Mouse (Mus musculus) forebrain, embryonic 11.5 days (tissue): ENCODE measurements around the gene Cxcl16. TPM values are rescaled to one million over a fixed set of nuclear protein-coding genes. Genes with fewer than 3 reads are reported as not detected.

Source experiments
- ATAC-seq: fragments of 200-750 bp; cut with Nextera tagmentation; replicated peaks from 2 replicates; pipeline ENCODE4 v1.8.0; 2017; ENCODE audit warnings: moderate TSS enrichment; ENCODE audit not compliant: low FRiP score
- DNase-seq: peaks from one replicate; pipeline ENCODE4 v3.0.0-alpha.2; 2017; ENCODE audit warnings: low spot score
- H3K27ac ChIP-seq: fragments of 300-500 bp; sonication (generic); 2 replicates; pipeline ENCODE4 v1.5.1; 2014; ENCODE audit warnings: low read depth, low read length
- H3K27me3 ChIP-seq: fragments of 300-500 bp; sonication (generic); 2 replicates; pipeline ENCODE4 v1.6.1; 2014; ENCODE audit warnings: mild to moderate bottlenecking, low read length, mixed read lengths; ENCODE audit not compliant: control insufficient read depth, insufficient read depth
- H3K36me3 ChIP-seq: fragments of 300-500 bp; sonication (generic); 2 replicates; pipeline ENCODE4 v1.6.1; 2014; ENCODE audit warnings: mild to moderate bottlenecking, low read length, moderate library complexity, mixed read lengths; ENCODE audit not compliant: control insufficient read depth, insufficient read depth
- H3K4me1 ChIP-seq: fragments of 300-500 bp; sonication (generic); replicated peaks from 2 replicates; pipeline ENCODE4 v1.6.1; 2014; ENCODE audit warnings: low read length, mixed read lengths; ENCODE audit not compliant: control insufficient read depth, insufficient read depth
- H3K4me2 ChIP-seq: fragments of 300-500 bp; sonication (generic); 2 replicates; pipeline ENCODE4 v1.6.1; 2014; ENCODE audit warnings: low read depth, mild to moderate bottlenecking, low read length, moderate library complexity, mixed read lengths; ENCODE audit not compliant: severe bottlenecking
- H3K4me3 ChIP-seq: fragments of 300-500 bp; sonication (generic); 2 replicates; pipeline ENCODE4 v1.5.1; 2014; ENCODE audit warnings: low read depth, low read length
- H3K9ac ChIP-seq: fragments of 300-500 bp; sonication (generic); 2 replicates; pipeline ENCODE4 v1.6.1; 2014; ENCODE audit warnings: low read length
- H3K9me3 ChIP-seq: fragments of 300-500 bp; sonication (generic); 2 replicates; pipeline ENCODE4 v1.6.1; 2016; ENCODE audit warnings: low read length, mixed read lengths; ENCODE audit not compliant: control insufficient read depth
- WGBS: fragments of 180-500 bp; shearing (Covaris S2); extraction: QIAGEN DNeasy Blood & Tissue Kit; methylation state at CpG from one replicate; pipeline ENCODE4 v1.1.7; 2014; 5-methylcytosine and 5-hydroxymethylcytosine counted together
- polyA plus RNA-seq: library from polyadenylated mRNA; unstranded; fragments of >200 nt; fragmentation: Nextera tagmentation; extraction: Ambion mirVana; gene quantifications from 2 replicates; pipeline ENCODE4 v1.2.1, GENCODE M21; 2014

The Cxcl16 gene
- polyA plus RNA-seq, 1 experiment from 2014 or later = 1.1 TPM

DNA sequence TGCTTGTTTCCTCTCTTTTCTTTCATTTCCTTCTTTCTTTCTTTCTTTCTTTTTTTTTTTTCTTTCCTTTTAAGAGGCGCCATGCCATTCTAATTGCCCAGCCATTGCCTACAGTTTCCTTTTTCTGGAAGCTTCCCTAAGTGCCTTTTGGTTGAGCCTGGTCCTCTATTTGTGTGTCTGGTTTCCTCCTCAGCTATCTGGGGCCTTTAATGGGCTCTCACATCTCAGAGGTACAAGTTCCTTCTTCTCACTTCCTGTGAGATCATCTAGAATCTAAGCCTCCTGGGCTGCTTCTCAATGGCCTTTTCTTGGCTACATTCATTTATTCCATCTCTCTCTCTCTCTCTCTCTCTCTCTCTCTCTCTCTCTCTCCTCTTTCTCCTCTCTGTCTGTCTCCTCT, 12.4 kb downstream of the Cxcl16 start:
- Histone ChIP-seq H3K9me3 (no peaks in the 10 kb centered on the region), H3K4me2 (no peak overlapping the region), H3K27ac (no peak overlapping the region), H3K27me3 (no peaks in the 10 kb centered on the region), H3K4me1 (no peaks in the 10 kb centered on the region), H3K36me3 (no peaks in the 10 kb centered on the region), H3K9ac (no peak overlapping the region), H3K4me3 (no peak overlapping the region)
- 78% methylated on average over 1 of the region's 1 CpGs for WGBS
- DNase-seq (no peak), ATAC-seq (no peak)

DNA sequence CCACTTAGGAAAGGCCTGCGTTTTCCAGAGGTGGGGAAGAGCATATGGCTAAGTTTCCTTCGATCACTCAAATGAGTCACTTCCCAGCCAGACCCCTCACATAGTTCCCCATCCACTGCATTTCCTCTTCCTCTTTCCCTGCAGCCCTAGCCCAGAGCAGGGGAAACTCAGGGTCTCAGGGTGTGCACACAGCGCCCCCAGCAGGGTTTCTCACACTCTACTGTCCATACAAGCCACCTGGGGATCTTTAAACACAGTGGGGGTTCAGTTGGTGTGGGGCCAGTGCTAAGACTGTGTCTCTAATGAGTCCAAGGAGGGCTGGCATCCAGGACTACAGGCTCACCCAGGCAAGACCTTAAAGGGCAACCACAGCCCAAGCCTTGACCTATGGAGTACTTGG, 13.0 kb downstream of the Cxcl16 start:
- no peaks in the 10 kb centered on the region for H3K36me3 ChIP-seq
- no peak for DNase-seq
- no peak overlapping the region for H3K4me2 ChIP-seq
- H3K4me1 ChIP-seq = no peaks in the 10 kb centered on the region
- H3K27me3 ChIP-seq = no peaks in the 10 kb centered on the region
- no peaks in the 10 kb centered on the region for H3K9me3 ChIP-seq
- no peak overlapping the region for H3K27ac ChIP-seq
- H3K9ac ChIP-seq = no peak overlapping the region
- 58% methylated on average over 3 of the region's 3 CpGs for WGBS
- no peak overlapping the region for H3K4me3 ChIP-seq
- no peak for ATAC-seq

DNA sequence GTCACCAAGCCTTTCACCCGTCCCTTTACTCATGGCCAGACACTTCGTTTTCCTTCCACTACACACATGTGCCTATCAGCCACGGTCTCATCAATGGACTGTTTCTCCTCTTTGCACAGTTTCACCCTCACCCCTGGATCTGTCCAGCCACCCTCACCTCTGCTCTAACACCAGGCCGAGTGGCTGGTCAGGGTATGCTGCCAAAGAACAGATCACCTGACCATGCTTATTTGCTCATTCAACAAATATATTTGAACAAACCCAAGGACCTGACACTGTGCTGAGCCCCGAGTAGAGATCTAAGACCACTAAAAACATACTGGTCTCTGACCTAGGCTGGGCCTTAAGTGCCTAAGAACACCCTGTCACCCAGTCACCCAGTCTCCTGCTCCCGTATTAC, 15.1 kb downstream of the Cxcl16 start:
- H3K4me3 ChIP-seq = no peak overlapping the region
- ATAC-seq = no peak
- no peak overlapping the region for H3K9ac ChIP-seq
- WGBS = 79% methylated on average over 6 of the region's 6 CpGs
- no peak overlapping the region for H3K27ac ChIP-seq
- H3K4me1 ChIP-seq = no peaks in the 10 kb centered on the region
- H3K27me3 ChIP-seq = no peaks in the 10 kb centered on the region
- DNase-seq = no peak
- H3K9me3 ChIP-seq = no peaks in the 10 kb centered on the region
- H3K36me3 ChIP-seq = no peaks in the 10 kb centered on the region
- H3K4me2 ChIP-seq = no peak overlapping the region

DNA sequence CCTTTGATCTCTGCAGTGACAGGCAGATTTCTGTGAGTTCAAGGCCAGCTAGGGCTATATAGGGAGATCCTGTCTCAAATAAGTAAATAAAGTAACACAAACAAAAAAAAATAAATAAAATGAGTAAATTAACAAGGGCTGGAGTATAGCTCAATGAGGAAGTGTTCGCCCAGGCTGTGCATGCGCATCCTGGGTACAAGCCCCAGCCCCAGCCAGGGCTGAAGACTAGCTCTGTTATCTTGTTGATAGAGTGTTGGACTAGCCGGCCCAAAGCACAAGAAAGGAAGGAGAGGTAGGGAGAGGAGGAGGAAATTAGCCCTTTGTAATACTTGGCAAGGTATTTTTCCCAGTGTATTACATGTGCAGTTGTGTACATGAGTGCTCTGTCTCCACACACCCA, 15.8 kb downstream of the Cxcl16 start:
- Histone ChIP-seq H3K4me1 (no peaks in the 10 kb centered on the region), H3K4me3 (no peak overlapping the region), H3K9me3 (no peaks in the 10 kb centered on the region), H3K27me3 (no peaks in the 10 kb centered on the region), H3K36me3 (no peaks in the 10 kb centered on the region; the same call in 1 of the 2 replicates), H3K4me2 (no peak overlapping the region), H3K27ac (no peak overlapping the region), H3K9ac (no peak overlapping the region)
- DNase-seq (no peak), ATAC-seq (no peak)
- WGBS = 86% methylated on average over 3 of the region's 3 CpGs

DNA sequence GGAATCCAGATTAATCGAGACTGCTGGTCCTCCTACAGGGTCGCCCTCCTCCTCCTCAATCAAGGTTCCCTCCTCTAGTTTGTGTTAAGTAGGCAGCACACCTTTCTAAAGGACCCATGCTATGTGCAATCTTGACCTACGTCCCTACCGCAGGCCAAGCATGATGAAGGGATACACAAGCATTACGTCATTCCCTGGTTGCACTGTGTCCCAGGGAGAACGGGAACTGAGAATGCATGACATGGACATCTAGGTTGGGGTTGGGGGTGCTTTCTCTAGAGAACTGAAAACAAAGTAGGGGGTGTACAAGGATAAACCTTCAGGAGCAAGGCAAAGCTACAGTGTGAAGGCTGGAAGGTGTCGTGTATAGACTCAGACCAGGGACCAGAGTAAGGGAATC, 17.9 kb downstream of the Cxcl16 start:
- Histone ChIP-seq H3K36me3 (no peaks in the 10 kb centered on the region; the same call in 1 of the 2 replicates), H3K4me1 (no peaks in the 10 kb centered on the region), H3K9me3 (no peaks in the 10 kb centered on the region), H3K4me2 (no peak overlapping the region), H3K4me3 (no peak overlapping the region), H3K27ac (no peak overlapping the region), H3K9ac (no peak overlapping the region), H3K27me3 (no peaks in the 10 kb centered on the region)
- no peak for ATAC-seq
- no peak for DNase-seq
- WGBS = 95% methylated on average over 7 of the region's 7 CpGs

DNA sequence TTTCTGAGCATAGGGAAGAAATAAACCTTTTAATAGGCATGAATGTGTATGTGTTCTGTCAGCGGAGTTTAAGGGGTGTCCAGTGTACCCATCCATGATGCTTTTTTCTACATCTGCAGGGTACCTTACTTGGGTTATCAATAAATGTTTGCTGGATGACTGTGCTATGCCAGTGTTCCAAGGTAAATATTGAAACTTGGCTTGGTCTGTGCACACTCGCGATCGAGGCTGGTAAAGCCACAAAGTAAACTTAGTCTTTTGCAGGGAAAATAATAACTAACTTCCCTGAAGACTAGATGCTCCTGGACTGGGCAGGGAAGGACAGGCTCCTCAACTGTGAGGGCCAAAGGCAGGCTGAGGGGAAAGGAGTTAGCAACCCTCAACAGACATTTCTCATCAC, 19.1 kb downstream of the Cxcl16 start:
- H3K36me3 ChIP-seq = no peaks in the 10 kb centered on the region; the same call in 1 of the 2 replicates
- no peak for DNase-seq
- no peaks in the 10 kb centered on the region for H3K9me3 ChIP-seq
- H3K4me1 ChIP-seq = no peaks in the 10 kb centered on the region
- 92% methylated on average over 4 of the region's 4 CpGs for WGBS
- H3K27ac ChIP-seq = no peak overlapping the region
- H3K4me3 ChIP-seq = no peak overlapping the region
- H3K4me2 ChIP-seq = no peak overlapping the region
- H3K27me3 ChIP-seq = no peaks in the 10 kb centered on the region
- no peak for ATAC-seq
- no peak overlapping the region for H3K9ac ChIP-seq

DNA sequence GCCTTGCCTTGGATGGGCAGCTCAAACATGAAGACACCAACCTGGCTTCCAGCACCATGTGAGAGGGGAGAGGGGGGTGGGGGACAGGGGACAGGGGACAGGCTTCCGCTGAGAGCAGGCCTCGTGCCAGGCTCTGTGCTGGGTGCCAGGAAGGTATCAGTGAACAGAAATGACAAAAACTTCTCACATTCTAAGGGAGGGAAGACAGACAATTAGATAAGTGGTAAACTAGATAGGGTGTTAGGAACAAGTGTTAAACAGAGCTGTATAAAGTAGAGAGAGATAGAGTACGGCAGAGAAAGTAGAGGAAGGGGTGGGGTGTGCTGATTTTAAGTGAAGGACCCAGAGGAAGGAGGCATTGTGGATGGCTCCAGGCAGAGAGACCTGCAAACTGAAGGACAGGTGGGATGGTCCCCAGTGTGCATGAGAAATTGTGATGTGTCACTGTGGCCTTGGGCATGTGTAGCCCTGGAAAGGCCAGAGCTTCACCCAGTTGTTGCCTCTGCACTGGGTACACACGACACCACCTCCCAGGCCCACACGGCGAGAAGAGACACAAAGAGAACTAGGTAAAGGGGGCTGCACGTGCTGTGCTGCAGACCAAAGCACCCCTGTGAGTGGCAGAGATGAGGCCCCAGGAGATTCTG, 20.9 kb downstream of the Cxcl16 start:
- Histone ChIP-seq H3K9me3 (no peaks in the 10 kb centered on the region), H3K27ac (no peak overlapping the region), H3K4me1 (peaks cover 3% of the 10 kb centered on the region; the same call in 1 of the 2 replicates), H3K4me3 (no peak overlapping the region), H3K9ac (no peak overlapping the region), H3K36me3 (no peaks in the 10 kb centered on the region; the same call in 1 of the 2 replicates), H3K27me3 (no peaks in the 10 kb centered on the region), H3K4me2 (no peak overlapping the region)
- no peak for DNase-seq
- WGBS = 93% methylated on average over 7 of the region's 7 CpGs
- ATAC-seq = no peak

DNA sequence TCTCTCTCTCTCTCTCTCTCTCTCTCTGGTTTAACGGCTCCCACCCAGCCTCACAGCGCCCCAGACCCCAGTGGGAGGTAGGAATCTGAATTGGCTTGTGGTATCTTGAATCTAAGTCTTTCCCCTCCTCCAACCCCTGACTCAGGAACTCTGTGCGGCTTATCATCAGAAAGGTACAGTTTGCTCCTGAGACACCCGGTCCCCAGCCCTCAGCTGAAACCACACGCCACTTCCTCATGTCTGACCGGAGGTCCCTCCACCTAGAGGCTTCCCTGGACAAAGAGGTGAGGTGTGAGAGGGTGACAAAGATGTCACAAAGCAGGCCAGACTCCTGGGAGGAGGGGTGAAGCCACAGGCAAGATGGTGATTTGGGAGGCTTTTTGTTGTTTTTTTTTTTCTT, 22.4 kb downstream of the Cxcl16 start:
- Histone ChIP-seq H3K9me3 (no peaks in the 10 kb centered on the region), H3K9ac (no peak overlapping the region), H3K27me3 (no peaks in the 10 kb centered on the region), H3K36me3 (no peaks in the 10 kb centered on the region; the same call in 1 of the 2 replicates), H3K4me2 (no peak overlapping the region), H3K4me3 (no peak overlapping the region), H3K27ac (no peak overlapping the region), H3K4me1 (peaks cover 12% of the 10 kb centered on the region; the same call in 1 of the 2 replicates)
- ATAC-seq = no peak
- 92% methylated on average over 6 of the region's 6 CpGs for WGBS
- DNase-seq = no peak

DNA sequence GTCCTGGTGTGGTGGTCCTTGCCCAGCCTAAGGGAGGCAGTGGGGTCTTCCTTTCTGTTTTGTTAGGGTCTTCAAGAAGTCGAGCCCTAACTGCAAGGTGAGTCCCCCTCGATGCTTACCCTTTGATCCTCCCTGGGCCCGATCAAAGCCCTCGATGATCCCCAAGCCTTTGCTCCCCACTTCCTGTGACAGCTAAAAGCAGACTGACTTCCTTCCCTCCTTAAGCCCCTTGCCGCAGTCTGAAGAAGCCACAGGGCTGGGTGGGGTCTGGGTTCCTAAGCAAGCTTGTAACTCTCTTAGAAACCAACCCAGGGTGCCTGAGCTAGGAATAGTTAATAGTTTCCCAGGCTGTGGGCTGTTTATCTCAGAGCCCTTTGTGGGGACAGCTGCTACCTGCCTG, 24.3 kb downstream of the Cxcl16 start:
- H3K9ac ChIP-seq = no peak overlapping the region
- no peak overlapping the region for H3K4me2 ChIP-seq
- no peaks in the 10 kb centered on the region; the same call in 1 of the 2 replicates for H3K36me3 ChIP-seq

More for the DNA sequence above, 24.3 kb downstream of the Cxcl16 start:
- WGBS = 82% methylated on average over 5 of the region's 5 CpGs
- DNase-seq = no peak
- H3K4me1 ChIP-seq = peaks cover 17% of the 10 kb centered on the region; the same call in 1 of the 2 replicates
- H3K27me3 ChIP-seq = no peaks in the 10 kb centered on the region
- no peak for ATAC-seq
- H3K27ac ChIP-seq = no peak overlapping the region
- H3K4me3 ChIP-seq = no peak overlapping the region
- no peaks in the 10 kb centered on the region for H3K9me3 ChIP-seq
